Mouse (Mus musculus): ENCODE results near the gene Scamp1. TPM values are rescaled to one million over a fixed set of nuclear protein-coding genes. Genes with fewer than 3 reads are reported as not detected.

Scamp1 gene
- total and polyA plus RNA-seq, 2 experiments from 2014 or later, result 106 to 137 TPM

GRCm38 (mm10) chr13:94263943-94264342 lies 21.7 kb downstream of the Scamp1 start:
- DNase-seq (ENCODE audit: low spot score), result no peak
- ATAC-seq, result no peak
- no peak for TF ChIP-seq CTCF (IDR thresholded peaks at IDR 0.05; ENCODE audit: low read depth)
- no peak overlapping the region for H3K9ac ChIP-seq (replicated peaks; ENCODE audit: low read length)
- no peaks in the 10 kb centered on the region for H3K27me3 ChIP-seq (ENCODE audit: insufficient read depth, low read length)
- H3K9me3 ChIP-seq (ENCODE audit: low read length), result no peaks in the 10 kb centered on the region
- H3K36me3 ChIP-seq (ENCODE audit: insufficient read depth, low read length), result no peaks in the 10 kb centered on the region
- 0 out of 2 replicates have a peak, but pooled peaks cover 3% of the 10 kb centered on the region for H3K4me1 ChIP-seq (ENCODE audit: insufficient read depth, low read length)
- 73% methylated on average over 5 of the region's 5 CpGs for WGBS
- H3K4me2 ChIP-seq (ENCODE audit: low read depth, low read length), result no peak overlapping the region
- H3K27ac ChIP-seq, result no peak overlapping the region
- H3K4me3 ChIP-seq (ENCODE audit: low read length), result no peak overlapping the region

DNA sequence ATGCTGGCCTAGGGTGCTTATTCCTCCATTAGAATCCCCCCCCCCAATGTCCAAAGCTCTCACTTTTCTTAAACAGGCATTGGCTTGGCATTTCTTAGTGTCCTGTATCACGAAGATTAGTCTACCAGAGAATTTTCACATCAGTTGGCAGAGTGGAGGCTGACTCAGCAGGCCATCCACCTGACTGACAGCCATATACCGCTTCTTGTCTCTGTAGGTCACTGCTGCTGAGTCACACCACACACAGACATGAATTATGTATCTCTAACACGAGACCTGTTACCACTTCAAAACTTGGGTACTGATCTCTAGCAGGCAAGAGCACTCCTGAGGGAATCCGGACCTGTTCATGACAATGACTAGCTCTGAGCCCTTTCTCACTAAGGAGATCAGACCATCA lies 23.1 kb downstream of the Scamp1 start:
- Histone ChIP-seq H3K4me2 (ENCODE audit: low read depth, low read length) (no peak overlapping the region), H3K4me1 (ENCODE audit: insufficient read depth, low read length) (no peaks in the 10 kb centered on the region), H3K9me3 (ENCODE audit: low read length) (no peaks in the 10 kb centered on the region), H3K4me3 (ENCODE audit: low read length) (no peak overlapping the region), H3K27ac (no peak overlapping the region), H3K36me3 (ENCODE audit: insufficient read depth, low read length) (no peaks in the 10 kb centered on the region), H3K27me3 (ENCODE audit: insufficient read depth, low read length) (no peaks in the 10 kb centered on the region), H3K9ac (replicated peaks; ENCODE audit: low read length) (no peak overlapping the region)
- DNase-seq (ENCODE audit: low spot score) (no peak), ATAC-seq (no peak)
- TF ChIP-seq CTCF (IDR thresholded peaks at IDR 0.05; ENCODE audit: low read depth), result no peak
- WGBS, result 59% methylated on average over 4 of the region's 4 CpGs

DNA sequence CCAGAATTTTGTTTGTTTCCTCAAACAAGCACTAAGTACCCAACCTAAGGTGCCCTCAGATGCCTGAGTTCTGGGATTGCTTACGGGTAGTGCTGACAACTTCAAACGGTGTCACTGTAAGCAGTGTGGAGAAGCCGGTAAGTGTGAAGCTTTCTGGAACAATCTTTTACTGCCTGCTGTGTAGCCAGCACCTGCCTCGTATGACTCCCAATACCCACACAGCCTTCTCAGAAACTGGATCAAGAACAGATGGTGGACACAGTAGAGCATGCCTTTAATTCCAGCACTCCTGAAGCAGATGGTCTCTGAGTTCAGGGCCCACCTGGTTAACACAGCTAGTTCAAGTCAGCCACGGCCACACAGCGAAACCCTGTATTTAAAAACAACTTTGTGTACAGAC lies 24.0 kb downstream of the Scamp1 start:
- Histone ChIP-seq H3K9me3 (ENCODE audit: low read length) (no peaks in the 10 kb centered on the region), H3K27ac (no peak overlapping the region), H3K4me2 (ENCODE audit: low read depth, low read length) (no peak overlapping the region), H3K4me1 (ENCODE audit: insufficient read depth, low read length) (no peaks in the 10 kb centered on the region), H3K9ac (replicated peaks; ENCODE audit: low read length) (no peak overlapping the region), H3K27me3 (ENCODE audit: insufficient read depth, low read length) (no peaks in the 10 kb centered on the region), H3K36me3 (ENCODE audit: insufficient read depth, low read length) (no peaks in the 10 kb centered on the region), H3K4me3 (ENCODE audit: low read length) (no peak overlapping the region)
- TF ChIP-seq CTCF (IDR thresholded peaks at IDR 0.05; ENCODE audit: low read depth), result no peak
- 63% methylated on average over 6 of the region's 6 CpGs for WGBS
- ATAC-seq (no peak), DNase-seq (ENCODE audit: low spot score) (no peak)

DNA sequence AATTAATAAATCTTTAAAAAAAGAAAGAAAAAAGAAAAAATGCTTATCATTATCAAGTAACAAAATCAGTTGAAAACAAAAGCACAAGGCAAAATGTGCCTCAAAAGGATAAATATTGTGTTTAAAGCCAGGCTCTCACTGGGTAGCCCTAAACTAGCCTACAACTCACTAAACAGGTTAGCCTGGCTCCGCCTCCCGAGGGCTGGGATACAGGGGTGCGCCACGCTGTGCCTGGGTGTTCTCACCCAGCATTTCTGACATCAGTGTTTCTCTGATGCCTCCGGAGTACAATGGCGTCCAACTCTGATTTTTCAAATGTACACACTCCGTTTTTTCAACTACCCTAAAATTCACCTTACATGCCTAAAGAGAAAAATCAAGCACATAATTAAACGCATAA lies 24.7 kb downstream of the Scamp1 start:
- Histone ChIP-seq H3K36me3 (ENCODE audit: insufficient read depth, low read length) (no peaks in the 10 kb centered on the region), H3K4me3 (ENCODE audit: low read length) (no peak overlapping the region), H3K9ac (replicated peaks; ENCODE audit: low read length) (no peak overlapping the region), H3K27me3 (ENCODE audit: insufficient read depth, low read length) (no peaks in the 10 kb centered on the region), H3K27ac (no peak overlapping the region), H3K9me3 (ENCODE audit: low read length) (no peaks in the 10 kb centered on the region), H3K4me2 (ENCODE audit: low read depth, low read length) (no peak overlapping the region), H3K4me1 (ENCODE audit: insufficient read depth, low read length) (no peaks in the 10 kb centered on the region)
- DNase-seq (ENCODE audit: low spot score) (no peak), ATAC-seq (no peak)
- 87% methylated on average over 8 of the region's 8 CpGs for WGBS
- no peak for TF ChIP-seq CTCF (IDR thresholded peaks at IDR 0.05; ENCODE audit: low read depth)

- WGBS, result 91% methylated on average over 5 of the region's 5 CpGs
- no peak for ATAC-seq
- no peak overlapping the region for H3K4me3 ChIP-seq (ENCODE audit: low read length)
Measured at GRCm38 (mm10) chr13:94259210-94259609, 26.4 kb downstream of the Scamp1 start.

GRCm38 (mm10) chr13:94258530-94258929 lies 27.1 kb downstream of the Scamp1 start:
- H3K27me3 ChIP-seq (ENCODE audit: insufficient read depth, low read length), result no peaks in the 10 kb centered on the region
- ATAC-seq (no peak), DNase-seq (ENCODE audit: low spot score) (no peak)
- no peak for TF ChIP-seq CTCF (IDR thresholded peaks at IDR 0.05; ENCODE audit: low read depth)
- WGBS, result 88% methylated on average over 6 of the region's 6 CpGs
- no peak overlapping the region for H3K4me2 ChIP-seq (ENCODE audit: low read depth, low read length)
- H3K9ac ChIP-seq (replicated peaks; ENCODE audit: low read length), result no peak overlapping the region
- no peaks in the 10 kb centered on the region for H3K9me3 ChIP-seq (ENCODE audit: low read length)
- H3K36me3 ChIP-seq (ENCODE audit: insufficient read depth, low read length), result no peaks in the 10 kb centered on the region
- no peaks in the 10 kb centered on the region for H3K4me1 ChIP-seq (ENCODE audit: insufficient read depth, low read length)
- H3K27ac ChIP-seq, result no peak overlapping the region
- H3K4me3 ChIP-seq (ENCODE audit: low read length), result no peak overlapping the region

More at GRCm38 (mm10) chr13:94259210-94259609, 26.4 kb downstream of the Scamp1 start:
- no peak for TF ChIP-seq CTCF (IDR thresholded peaks at IDR 0.05; ENCODE audit: low read depth)
- Histone ChIP-seq H3K27me3 (ENCODE audit: insufficient read depth, low read length) (no peaks in the 10 kb centered on the region), H3K4me2 (ENCODE audit: low read depth, low read length) (no peak overlapping the region), H3K36me3 (ENCODE audit: insufficient read depth, low read length) (no peaks in the 10 kb centered on the region), H3K9ac (replicated peaks; ENCODE audit: low read length) (no peak overlapping the region), H3K9me3 (ENCODE audit: low read length) (no peaks in the 10 kb centered on the region), H3K4me1 (ENCODE audit: insufficient read depth, low read length) (no peaks in the 10 kb centered on the region), H3K27ac (no peak overlapping the region)
- DNase-seq (ENCODE audit: low spot score), result no peak

- TF ChIP-seq CTCF (IDR thresholded peaks at IDR 0.05; ENCODE audit: low read depth), result no peak
- 76% methylated on average over 2 of the region's 2 CpGs for WGBS
- Histone ChIP-seq H3K9ac (replicated peaks; ENCODE audit: low read length) (no peak overlapping the region), H3K27me3 (ENCODE audit: insufficient read depth, low read length) (no peaks in the 10 kb centered on the region), H3K4me2 (ENCODE audit: low read depth, low read length) (no peak overlapping the region), H3K4me3 (ENCODE audit: low read length) (no peak overlapping the region), H3K27ac (no peak overlapping the region), H3K4me1 (ENCODE audit: insufficient read depth, low read length) (no peaks in the 10 kb centered on the region), H3K36me3 (ENCODE audit: insufficient read depth, low read length) (no peaks in the 10 kb centered on the region), H3K9me3 (ENCODE audit: low read length) (no peaks in the 10 kb centered on the region)
- ATAC-seq (no peak), DNase-seq (ENCODE audit: low spot score) (no peak)
Measured at GRCm38 (mm10) chr13:94257711-94258110, 27.9 kb downstream of the Scamp1 start.
